Mouse (Mus musculus) brain, embryonic 14.5 days (tissue): Measurements from ENCODE around the gene Sdr39u1. TPM values are rescaled to one million over a fixed set of nuclear protein-coding genes. Genes with fewer than 3 reads are reported as not detected.

ENCODE experiments used
- DNase-seq: peaks from one replicate; pipeline ENCODE4 v3.0.0-alpha.2; 2011; ENCODE audit warnings: low read depth
- CTCF ChIP-seq: fragments of 200-500 bp; IDR thresholded peaks from 2 replicates; pipeline ENCODE4 v1.5.1; 2012; ENCODE audit warnings: inconsistent platforms, mild to moderate bottlenecking, moderate library complexity, borderline replicate concordance; ENCODE audit not compliant: insufficient read depth, insufficient read length; ENCODE audit errors: extremely low read depth
- POLR2A ChIP-seq: fragments of 200-500 bp; IDR thresholded peaks from 2 replicates; pipeline ENCODE4 v1.6.1; 2012; ENCODE audit warnings: mild to moderate bottlenecking, inconsistent platforms, borderline replicate concordance; ENCODE audit not compliant: poor library complexity, insufficient read depth, insufficient read length, severe bottlenecking; ENCODE audit errors: extremely low read depth
- polyA plus RNA-seq: library from polyadenylated mRNA; depleted of rRNA; stranded (reverse); fragments of >200 nt; gene quantifications from 2 replicates; pipeline ENCODE4 v1.2.3, GENCODE M21; 2012

Gene Sdr39u1
- polyA plus RNA-seq, 1 experiment, result 97.6 TPM

DNA sequence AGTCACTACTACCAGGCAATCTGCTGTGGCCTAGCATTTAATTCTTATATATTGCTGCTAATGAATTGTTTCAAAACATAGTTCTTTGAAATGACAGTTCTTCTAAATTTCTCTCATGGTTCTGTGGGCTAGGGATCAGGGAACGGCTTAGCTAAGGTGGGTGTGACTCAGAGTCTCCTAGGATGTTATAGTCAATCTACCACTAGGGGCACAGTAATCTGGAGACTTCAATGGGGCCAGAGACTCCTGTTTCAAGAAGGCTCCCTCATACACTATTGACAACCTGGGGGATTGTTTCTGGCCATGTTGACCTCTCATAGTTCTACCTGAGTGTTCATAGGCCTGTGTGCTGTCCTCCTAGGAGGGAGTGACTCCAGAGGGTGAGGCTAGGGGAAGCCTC lies 5.4 kb upstream of the Sdr39u1 start:
- TF ChIP-seq POLR2A, result no peak
- peak; percentile 40; the same call in 1 of the 2 replicates for TF ChIP-seq CTCF
- no peak for DNase-seq

GRCm38 (mm10) chr14:55900414-55900755 lies 292 bp upstream of the Sdr39u1 start:
- TF ChIP-seq POLR2A (no peak), CTCF (no peak)
- no peak for DNase-seq

- TF ChIP-seq CTCF, result no peak
- no peak for TF ChIP-seq POLR2A
- DNase-seq, result no peak
Measured at GRCm38 (mm10) chr14:55898947-55899346, 1.1 kb downstream of the Sdr39u1 start.

DNA sequence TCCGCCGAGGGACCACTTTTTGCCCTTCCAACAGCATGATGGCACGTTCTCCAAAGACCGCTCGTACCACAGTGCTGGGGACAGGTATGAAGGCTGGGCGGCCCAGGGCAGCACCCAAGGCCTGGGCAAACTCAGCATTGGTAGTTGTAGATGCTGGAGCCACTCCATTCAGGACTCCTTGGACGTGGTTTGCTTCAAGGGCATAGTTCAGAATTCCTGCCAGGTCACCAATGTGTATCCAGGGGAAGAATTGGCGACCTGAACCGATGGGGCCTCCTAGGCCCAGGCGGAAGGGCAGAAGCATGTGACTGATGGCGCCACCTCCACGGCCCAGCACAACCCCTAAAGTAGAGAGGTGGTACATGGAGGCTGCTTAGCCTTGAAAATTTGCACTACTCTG lies 2.4 kb downstream of the Sdr39u1 start:
- DNase-seq, result no peak
- TF ChIP-seq POLR2A (no peak), CTCF (no peak)

DNA sequence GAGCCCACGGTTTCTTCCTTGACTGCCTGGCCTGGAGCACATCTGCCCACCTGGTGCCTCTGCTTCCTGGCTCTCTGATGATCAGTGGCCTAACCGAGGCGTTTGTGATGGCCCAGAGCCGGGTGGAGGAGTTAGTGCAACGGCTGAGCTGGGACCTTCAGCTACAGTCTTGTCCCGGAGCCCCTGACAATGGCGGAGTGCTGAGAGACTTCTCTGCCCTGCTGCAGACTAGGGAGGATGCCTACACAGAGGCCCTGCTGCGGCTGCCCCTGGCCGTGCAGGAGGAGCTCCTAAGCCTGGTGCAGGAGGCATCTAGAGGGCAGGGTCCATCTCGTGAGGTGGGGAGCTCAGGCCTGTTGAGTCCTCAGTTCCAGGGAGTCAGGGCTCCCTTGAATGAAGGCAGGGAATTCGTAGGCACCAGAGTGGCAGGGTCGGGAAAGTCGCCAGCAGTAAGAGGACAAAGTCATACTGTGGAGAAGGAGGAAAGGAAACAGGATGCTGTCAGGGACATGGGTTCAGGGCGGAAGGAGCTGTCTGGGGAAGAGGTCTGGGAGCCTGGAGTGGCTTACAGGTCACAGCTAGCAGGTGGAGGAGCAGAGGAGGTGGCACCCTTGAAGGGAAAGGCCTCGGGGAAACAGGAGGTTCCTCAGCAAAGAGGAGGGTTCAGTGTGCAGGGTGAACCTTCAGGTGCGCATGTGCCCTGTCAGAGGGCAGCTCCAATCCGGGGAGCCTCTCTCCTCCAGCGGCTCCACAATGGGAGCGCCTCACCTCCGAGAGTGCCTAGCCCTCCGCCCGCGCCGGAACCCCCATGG lies 13.3 kb downstream of the Sdr39u1 start:
- no peak for DNase-seq
- no peak for TF ChIP-seq POLR2A
- no peak for TF ChIP-seq CTCF

GRCm38 (mm10) chr14:55885791-55886271 lies 14.3 kb downstream of the Sdr39u1 start:
- peak; percentile 27 for DNase-seq
- TF ChIP-seq POLR2A (no peak), CTCF (no peak)

DNA sequence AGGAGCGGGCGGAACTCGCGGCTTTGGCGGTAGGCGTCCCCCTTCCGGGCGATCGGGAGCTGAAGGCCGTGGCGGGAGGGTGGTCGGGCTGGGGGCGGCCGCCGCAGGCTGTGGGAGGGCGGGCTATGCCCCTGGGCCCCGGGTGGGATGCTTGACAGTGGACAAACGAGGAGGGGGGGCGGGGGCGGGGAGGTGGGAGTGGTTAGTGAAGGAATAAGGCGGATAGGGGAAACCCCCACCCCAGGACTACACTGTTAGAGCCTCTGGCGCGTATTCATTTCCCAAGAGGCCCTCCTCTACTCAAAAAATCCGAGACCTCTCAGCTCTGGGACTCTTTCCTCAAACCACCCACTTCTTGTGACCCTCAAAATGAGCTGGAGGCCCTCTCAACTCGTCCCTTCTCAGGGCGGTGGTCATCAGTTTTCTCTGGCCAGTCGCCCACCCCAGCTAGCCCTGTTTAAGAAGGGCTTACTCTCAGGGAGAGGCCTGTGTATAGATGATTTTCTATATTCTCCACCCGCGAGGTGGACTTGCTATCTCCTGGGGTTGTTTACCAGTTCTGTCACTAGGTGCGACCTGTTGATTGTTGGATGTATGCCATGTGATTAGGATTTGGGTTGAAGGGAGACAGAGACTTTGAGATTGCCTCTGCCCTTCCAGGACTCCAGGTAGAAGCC lies 14.8 kb downstream of the Sdr39u1 start:
- no peak for TF ChIP-seq POLR2A
- TF ChIP-seq CTCF, result no peak
- peak; percentile 42 for DNase-seq

GRCm38 (mm10) chr14:55884713-55885113 lies 15.4 kb downstream of the Sdr39u1 start, which contains the start of gene Khnyn:
Gene Khnyn, plus strand, starts transcription at chr14:55884947.
- TF ChIP-seq CTCF (no peak), POLR2A (peak; percentile 35; the same call in 1 of the 2 replicates)
- peak; percentile 89 for DNase-seq

DNA sequence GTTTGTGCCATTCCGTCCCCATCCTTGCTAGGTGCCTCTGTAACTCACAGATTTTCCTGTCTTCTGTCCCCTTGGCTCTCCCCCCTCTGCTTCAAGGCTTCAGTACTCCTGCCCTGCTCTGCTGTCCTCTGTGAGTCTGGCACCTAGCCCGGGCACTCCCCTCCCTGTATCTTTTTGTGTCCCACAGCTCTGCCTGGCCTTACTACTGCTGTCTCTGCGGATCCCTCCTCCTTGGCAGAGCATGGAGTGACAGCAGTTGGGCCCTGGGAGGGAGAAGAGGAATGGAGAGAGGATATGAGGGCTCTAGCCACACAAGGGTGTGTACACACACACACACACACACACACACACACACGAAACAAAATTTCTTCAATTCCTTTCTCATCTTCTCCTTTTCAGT lies 15.9 kb downstream of the Sdr39u1 start, which contains the start of gene Cbln3:
Gene Cbln3, minus strand, starts transcription at position 227 of the 400 bp plus-strand sequence.
- no peak for TF ChIP-seq CTCF
- DNase-seq, result peak; percentile 83

GRCm38 (mm10) chr14:55883663-55884062 lies 16.4 kb downstream of the Sdr39u1 start:
- no peak for DNase-seq
- TF ChIP-seq POLR2A (no peak), CTCF (no peak)

DNA sequence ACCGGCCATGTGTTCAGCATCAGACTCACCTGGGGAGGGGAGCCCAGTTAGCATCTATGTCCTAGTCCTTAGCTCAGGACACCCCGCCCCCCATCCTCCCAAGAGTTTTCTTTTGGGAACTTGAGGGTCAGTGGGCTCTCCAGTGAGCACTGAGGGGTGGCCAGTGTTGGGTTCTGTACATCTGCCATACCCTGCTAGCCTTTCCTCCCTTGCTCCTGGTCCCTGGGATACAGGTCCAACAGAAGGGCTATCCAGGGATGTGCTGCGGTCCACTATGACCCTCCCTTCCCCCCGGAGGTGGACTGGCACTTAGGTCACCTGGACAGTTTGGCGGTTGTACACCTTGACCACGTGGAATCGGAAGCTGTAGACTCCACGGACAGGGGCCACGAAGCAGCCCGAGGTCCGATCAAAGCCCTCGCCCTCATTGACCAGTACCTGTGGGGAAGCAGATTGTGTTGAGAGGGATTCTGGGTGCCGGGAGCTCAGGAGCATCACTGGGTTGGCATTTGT lies 16.9 kb downstream of the Sdr39u1 start:
- TF ChIP-seq CTCF (no peak), POLR2A (no peak)
- no peak for DNase-seq
